Mouse (Mus musculus) heart, adult 2 months (tissue): ENCODE measurements around the gene Rcc1. TPM values are rescaled to one million over a fixed set of nuclear protein-coding genes. Genes with fewer than 3 reads are reported as not detected.

Experiments
- DNase-seq, 2 experiments: peaks; one replicate each; pipeline ENCODE4 v3.0.0; 2021
- H3K27ac ChIP-seq: fragments of 200-600 bp; 2 replicates; pipeline ENCODE4 v1.8.1; 2022
- H3K27me3 ChIP-seq: fragments of 200-500 bp; 2 replicates; pipeline ENCODE4 v1.6.1; 2012; ENCODE audit warnings: mild to moderate bottlenecking, low read length, inconsistent platforms, mixed read lengths; ENCODE audit not compliant: control insufficient read depth, insufficient read depth
- H3K36me3 ChIP-seq: fragments of 200-500 bp; 2 replicates; pipeline ENCODE4 v1.6.1; 2012; ENCODE audit warnings: low read length, inconsistent platforms; ENCODE audit not compliant: control insufficient read depth, insufficient read depth
- H3K4me1 ChIP-seq: fragments of 200-500 bp; 2 replicates; pipeline ENCODE4 v1.6.1; 2011; ENCODE audit warnings: low read length; ENCODE audit not compliant: control insufficient read depth, insufficient read depth
- H3K4me3 ChIP-seq: fragments of 200-600 bp; 2 replicates; pipeline ENCODE4 v1.8.1; 2022
- H3K79me2 ChIP-seq: fragments of 200-500 bp; replicated peaks from 2 replicates; pipeline ENCODE4 v1.6.1; 2012; ENCODE audit warnings: mild to moderate bottlenecking, inconsistent platforms, low read length, moderate library complexity, mixed read lengths; ENCODE audit not compliant: control insufficient read depth, insufficient read depth
- H3K9ac ChIP-seq: fragments of 200-500 bp; 2 replicates; pipeline ENCODE4 v1.6.1; 2012; ENCODE audit warnings: low read depth, mild to moderate bottlenecking, control low read depth, inconsistent platforms, low read length, mixed read lengths
- CTCF ChIP-seq: fragments of 200-600 bp; IDR thresholded peaks from 2 replicates; pipeline ENCODE4 v1.8.1; 2022; ENCODE audit warnings: antibody characterized with exemption, mild to moderate bottlenecking, moderate library complexity
- EP300 ChIP-seq: fragments of 200-500 bp; IDR thresholded peaks from 2 replicates; pipeline ENCODE4 v1.6.1; 2011; ENCODE audit warnings: low read depth, low read length, control low read depth; ENCODE audit not compliant: insufficient read depth
- POLR2A ChIP-seq: fragments of 200-500 bp; IDR thresholded peaks from 2 replicates; pipeline ENCODE4 v1.6.1; 2011; ENCODE audit warnings: mild to moderate bottlenecking, low read depth, low read length, control low read depth; ENCODE audit not compliant: insufficient read depth
- WGBS: fragments of 180-500 bp; shearing (Covaris S2); methylation state at CpG from one replicate; pipeline ENCODE4 v1.1.7; 2018; 5-methylcytosine and 5-hydroxymethylcytosine counted together
- intact Hi-C: fragments of 180-260 bp; cut with DNase I; formaldehyde crosslinking; loops from one replicate; pipeline ENCODE4 v1.15.1; 2025
- polyA plus RNA-seq: library from polyadenylated mRNA; depleted of rRNA; stranded (reverse); fragments of >200 nt; gene quantifications from 2 replicates; pipeline ENCODE4 v1.2.3, GENCODE M21; 2012
- total RNA-seq, 2 experiments: library from RNA; stranded (reverse); gene quantifications; 2 replicates each; pipeline ENCODE4 v1.2.3; 2021

Gene Rcc1
- total and polyA plus RNA-seq, 3 experiments = 5.1 to 7.5 (median 6.6) TPM

DNA sequence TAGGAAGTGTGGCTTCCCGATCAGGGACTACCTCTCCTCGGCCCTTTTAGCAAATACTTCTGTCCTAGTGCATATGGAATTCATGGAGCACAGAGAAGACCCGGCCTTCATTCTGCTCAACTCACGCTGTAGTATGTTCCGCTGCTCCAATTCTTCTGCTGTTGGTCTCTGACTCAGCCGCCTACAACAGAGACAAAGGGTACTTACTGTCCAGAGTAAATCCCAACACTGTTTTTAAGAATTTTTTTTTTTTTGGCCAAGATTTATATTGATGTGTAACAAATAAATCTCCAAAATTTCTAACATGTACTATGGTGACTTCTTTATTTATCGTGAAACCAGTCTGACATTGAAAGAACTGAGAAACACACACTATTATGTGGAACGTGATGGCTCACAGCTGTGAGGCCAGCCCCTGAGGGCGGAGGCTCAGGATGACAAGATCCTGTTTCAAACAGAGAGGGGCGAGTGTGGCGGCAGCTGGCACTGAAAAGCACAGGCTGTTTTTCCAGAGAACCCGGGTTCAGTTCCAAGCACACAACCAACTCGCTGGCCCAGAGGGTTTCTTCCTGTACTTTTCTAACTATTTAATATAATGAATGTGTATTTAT, 12.2 kb upstream of the Rcc1 start:
- H3K36me3 ChIP-seq = no peaks in the 10 kb centered on the region; the same call in 1 of the 2 replicates
- intact Hi-C loops = no loop called here

DNA sequence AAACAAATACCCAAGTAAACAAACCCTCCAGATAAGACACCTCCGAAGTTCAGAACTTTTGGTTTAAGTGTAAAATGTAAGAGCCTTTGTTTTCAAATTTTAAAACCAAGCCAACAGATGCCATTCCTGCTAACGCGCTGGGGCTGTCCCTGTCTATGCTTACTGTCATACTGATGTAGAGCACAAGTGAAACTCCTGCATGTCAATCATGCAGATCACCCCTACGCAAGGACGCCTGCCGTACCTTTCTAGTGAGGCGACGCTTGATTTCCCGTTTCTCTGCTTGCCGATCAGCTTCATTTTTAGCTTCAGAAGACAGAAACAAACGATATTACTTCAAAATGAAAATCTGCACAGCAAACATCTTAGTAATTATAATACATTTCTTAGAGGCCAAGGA, 10.1 kb upstream of the Rcc1 start:
- Histone ChIP-seq H3K79me2 (no peaks in the 10 kb centered on the region), H3K36me3 (peaks cover 9% of the 10 kb centered on the region), H3K9ac (no peak overlapping the region), H3K4me3 (no peak overlapping the region), H3K27me3 (no peaks in the 10 kb centered on the region), H3K27ac (no peak overlapping the region), H3K4me1 (no peaks in the 10 kb centered on the region; the same call in 1 of the 2 replicates)
- TF ChIP-seq CTCF (no peak), POLR2A (no peak), EP300 (no peak)
- 96% methylated on average over 11 of the region's 11 CpGs for WGBS
- no peak for DNase-seq
- intact Hi-C loops = no loop called here

More for the DNA sequence above, 12.2 kb upstream of the Rcc1 start:
- DNase-seq = no peak
- Histone ChIP-seq H3K79me2 (no peaks in the 10 kb centered on the region), H3K4me3 (no peak overlapping the region), H3K27ac (no peak overlapping the region), H3K27me3 (no peaks in the 10 kb centered on the region), H3K4me1 (no peaks in the 10 kb centered on the region), H3K9ac (no peak overlapping the region)
- TF ChIP-seq CTCF (no peak), EP300 (no peak), POLR2A (no peak)
- 79% methylated on average over 13 of the region's 13 CpGs for WGBS

GRCm38 (mm10) chr4:132359510-132359909, 6.1 kb upstream of the Rcc1 start:
- H3K27me3 ChIP-seq = no peaks in the 10 kb centered on the region
- WGBS = 67% methylated on average over 4 of the region's 4 CpGs
- no peaks in the 10 kb centered on the region; the same call in 1 of the 2 replicates for H3K4me1 ChIP-seq
- TF ChIP-seq CTCF = no peak
- no peak for TF ChIP-seq EP300
- TF ChIP-seq POLR2A = no peak
- DNase-seq = no peak
- H3K79me2 ChIP-seq = no peaks in the 10 kb centered on the region
- peaks cover 9% of the 10 kb centered on the region for H3K36me3 ChIP-seq
- H3K9ac ChIP-seq = no peak overlapping the region
- H3K4me3 ChIP-seq = no peak overlapping the region
- H3K27ac ChIP-seq = no peak overlapping the region
- intact Hi-C loops = no loop called here

GRCm38 (mm10) chr4:132356170-132356569, 2.8 kb upstream of the Rcc1 start:
- WGBS = 63% methylated on average over 12 of the region's 12 CpGs
- Histone ChIP-seq H3K27ac (no peak overlapping the region; the same call in 1 of the 2 replicates), H3K9ac (no peak overlapping the region), H3K36me3 (peaks cover 16% of the 10 kb centered on the region), H3K4me1 (peaks cover 5% of the 10 kb centered on the region), H3K27me3 (no peaks in the 10 kb centered on the region), H3K79me2 (no peaks in the 10 kb centered on the region), H3K4me3 (no peak overlapping the region)
- DNase-seq = peak; percentile 43 to 44
- no peak for TF ChIP-seq CTCF
- TF ChIP-seq EP300 = no peak
- TF ChIP-seq POLR2A = no peak
- intact Hi-C loops = no loop called here

- no peak overlapping the region for H3K27ac ChIP-seq
- no peaks in the 10 kb centered on the region for H3K27me3 ChIP-seq
- H3K4me1 ChIP-seq = peaks cover 5% of the 10 kb centered on the region
- no peak for TF ChIP-seq CTCF
- no peak for TF ChIP-seq EP300
- WGBS = 77% methylated on average over 3 of the region's 3 CpGs
- intact Hi-C loops = loop anchor here (2.0 kb wide), 1 partner anchor 55 kb away; no protein-coding TSS in a partner anchor
- no peak overlapping the region for H3K9ac ChIP-seq
- DNase-seq = no peak
- peaks cover 19% of the 10 kb centered on the region for H3K36me3 ChIP-seq
- H3K4me3 ChIP-seq = no peak overlapping the region
- H3K79me2 ChIP-seq = no peaks in the 10 kb centered on the region
Measured at GRCm38 (mm10) chr4:132355403-132355802, 2.0 kb upstream of the Rcc1 start.

- H3K27me3 ChIP-seq = no peaks in the 10 kb centered on the region
- TF ChIP-seq EP300 (no peak), POLR2A (no peak), CTCF (no peak)
- no peaks in the 10 kb centered on the region for H3K79me2 ChIP-seq
- 71% methylated on average over 4 of the region's 4 CpGs for WGBS
- no peak overlapping the region for H3K9ac ChIP-seq
- H3K4me3 ChIP-seq = no peak overlapping the region
- peak in 1 of 2 experiments; percentile 51 for DNase-seq
- H3K36me3 ChIP-seq = peaks cover 17% of the 10 kb centered on the region
- peaks cover 5% of the 10 kb centered on the region for H3K4me1 ChIP-seq
- H3K27ac ChIP-seq = peak overlapping the region; percentile 92; the same call in 1 of the 2 replicates
- intact Hi-C loops = loop anchor here (2.0 to 5.0 kb wide), 4 partner anchors 43 to 158 kb away; partner anchors contain the start of genes Sesn2 and Ythdf2
Measured at GRCm38 (mm10) chr4:132354571-132354970, 1.2 kb upstream of the Rcc1 start.
